Mouse (Mus musculus): ENCODE measurements around the gene Ppfibp1. TPM values are rescaled to one million over a fixed set of nuclear protein-coding genes. Genes with fewer than 3 reads are reported as not detected.

Gene Ppfibp1
- polyA plus RNA-seq, 1 experiment from 2014 or later, result 22.5 TPM

DNA sequence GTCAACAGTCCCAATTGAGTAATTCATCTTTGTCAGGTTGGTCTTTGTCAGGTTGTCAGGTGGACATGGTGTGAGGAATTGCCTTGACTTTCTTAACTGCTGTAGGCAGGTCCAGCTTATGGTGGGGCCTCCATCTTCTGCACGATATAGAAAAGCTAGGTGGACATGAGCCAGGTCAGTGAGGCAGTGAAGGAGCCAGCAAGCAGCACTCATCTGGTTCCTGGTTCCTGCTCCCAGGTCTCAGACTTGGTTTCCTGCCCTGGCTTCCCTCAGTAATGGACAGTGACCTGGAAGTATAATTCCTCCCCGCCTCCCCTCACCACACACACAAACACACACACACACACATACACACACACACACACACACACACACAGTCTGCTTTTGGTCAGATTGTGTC is 107.1 kb downstream of the Ppfibp1 start:
- 81% methylated on average over 2 of the region's 2 CpGs for WGBS
- no peaks in the 10 kb centered on the region for H3K4me1 ChIP-seq
- H3K27ac ChIP-seq, result no peak overlapping the region
- H3K36me3 ChIP-seq, result no peaks in the 10 kb centered on the region
- ATAC-seq (ENCODE audit: low FRiP score, low read depth), result no peak
- H3K9me3 ChIP-seq, result no peaks in the 10 kb centered on the region
- no peak overlapping the region for H3K9ac ChIP-seq
- no peak overlapping the region for H3K4me3 ChIP-seq
- H3K4me2 ChIP-seq (replicated peaks), result no peak overlapping the region
- no peaks in the 10 kb centered on the region for H3K27me3 ChIP-seq (replicated peaks)

GRCm38 (mm10) chr6:146995878-146996277 is 107.6 kb downstream of the Ppfibp1 start:
- H3K4me3 ChIP-seq, result no peak overlapping the region
- no peak overlapping the region for H3K9ac ChIP-seq
- 90% methylated on average over 6 of the region's 6 CpGs for WGBS
- no peak for ATAC-seq (ENCODE audit: low FRiP score, low read depth)
- no peak overlapping the region for H3K4me2 ChIP-seq (replicated peaks)
- no peaks in the 10 kb centered on the region for H3K27me3 ChIP-seq (replicated peaks)
- H3K27ac ChIP-seq, result no peak overlapping the region
- no peaks in the 10 kb centered on the region for H3K36me3 ChIP-seq
- H3K9me3 ChIP-seq, result no peaks in the 10 kb centered on the region
- H3K4me1 ChIP-seq, result no peaks in the 10 kb centered on the region

DNA sequence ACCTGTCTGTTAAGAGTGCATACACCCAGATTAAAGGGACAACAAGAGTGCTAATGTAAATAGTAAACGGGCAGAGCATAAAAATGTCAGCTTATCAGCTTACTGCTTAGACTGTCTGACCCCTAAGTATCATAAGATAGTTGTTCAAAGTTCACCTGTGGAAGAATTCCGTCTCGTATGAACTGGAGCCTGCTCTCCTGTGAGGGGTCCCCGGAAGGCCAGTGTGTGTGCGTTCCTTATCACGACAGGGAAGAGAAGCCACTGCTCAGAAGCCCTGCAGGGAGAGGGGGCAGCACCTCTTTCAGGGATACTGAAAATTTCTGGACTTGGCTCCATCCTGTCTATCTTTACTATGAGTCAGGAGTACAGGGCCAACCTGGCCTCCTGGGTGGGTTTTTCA is 108.7 kb downstream of the Ppfibp1 start:
- WGBS, result 91% methylated on average over 6 of the region's 6 CpGs
- Histone ChIP-seq H3K36me3 (no peaks in the 10 kb centered on the region), H3K4me1 (no peaks in the 10 kb centered on the region), H3K4me3 (no peak overlapping the region), H3K27ac (no peak overlapping the region), H3K9ac (no peak overlapping the region), H3K9me3 (no peaks in the 10 kb centered on the region), H3K4me2 (replicated peaks) (no peak overlapping the region), H3K27me3 (replicated peaks) (no peaks in the 10 kb centered on the region)
- ATAC-seq (ENCODE audit: low FRiP score, low read depth), result no peak

DNA sequence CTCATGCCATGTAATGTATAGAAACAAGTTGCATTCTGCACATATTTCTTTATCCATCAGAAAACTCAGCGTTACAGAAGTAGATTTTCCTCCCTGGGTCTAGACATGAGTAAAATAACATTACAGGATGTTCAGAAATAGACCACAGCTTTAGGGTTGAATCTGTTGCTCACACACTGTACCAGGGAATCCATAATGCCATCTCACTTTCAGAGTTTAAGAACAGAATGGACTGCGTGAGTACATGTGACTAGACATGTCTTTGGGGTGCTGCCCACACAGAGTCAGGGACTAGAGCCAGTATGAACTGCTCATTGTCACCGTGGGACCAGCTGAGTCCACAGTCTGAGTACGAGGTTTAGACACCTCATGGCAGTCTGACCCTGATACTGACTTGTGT is 110.4 kb downstream of the Ppfibp1 start:
- Histone ChIP-seq H3K4me3 (no peak overlapping the region), H3K36me3 (no peaks in the 10 kb centered on the region), H3K27me3 (replicated peaks) (no peaks in the 10 kb centered on the region), H3K9ac (no peak overlapping the region), H3K4me2 (replicated peaks) (no peak overlapping the region), H3K27ac (no peak overlapping the region), H3K9me3 (no peaks in the 10 kb centered on the region), H3K4me1 (no peaks in the 10 kb centered on the region)
- no peak for ATAC-seq (ENCODE audit: low FRiP score, low read depth)
- 92% methylated on average over 4 of the region's 4 CpGs for WGBS

DNA sequence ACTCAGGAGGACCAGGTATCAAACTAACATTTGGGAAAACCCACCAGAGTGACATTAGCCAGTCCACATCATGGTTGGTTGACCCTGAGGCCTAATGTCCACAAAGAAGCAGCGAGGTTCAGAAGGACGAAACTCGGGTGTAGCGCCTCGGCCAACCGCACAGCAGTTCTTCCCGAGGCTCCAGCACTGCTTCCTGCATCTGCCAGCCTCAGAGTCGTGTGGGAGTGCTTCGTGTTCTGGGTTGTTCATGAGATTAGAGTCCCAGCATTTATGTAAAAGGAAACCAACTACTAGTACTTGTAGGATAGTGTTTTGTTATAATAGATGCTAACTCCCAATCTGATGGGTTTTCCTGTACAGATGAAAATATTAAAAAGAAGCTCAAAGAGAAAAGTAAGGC is 111.0 kb downstream of the Ppfibp1 start:
- no peaks in the 10 kb centered on the region for H3K36me3 ChIP-seq
- 89% methylated on average over 9 of the region's 9 CpGs for WGBS
- ATAC-seq (ENCODE audit: low FRiP score, low read depth), result no peak

GRCm38 (mm10) chr6:146999755-147000154 is 111.5 kb downstream of the Ppfibp1 start:
- Histone ChIP-seq H3K4me1 (no peaks in the 10 kb centered on the region), H3K9me3 (no peaks in the 10 kb centered on the region), H3K27me3 (replicated peaks) (no peaks in the 10 kb centered on the region), H3K36me3 (no peaks in the 10 kb centered on the region), H3K27ac (no peak overlapping the region), H3K4me2 (replicated peaks) (no peak overlapping the region), H3K4me3 (no peak overlapping the region), H3K9ac (no peak overlapping the region)
- WGBS, result 19% methylated on average over 2 of the region's 2 CpGs
- no peak for ATAC-seq (ENCODE audit: low FRiP score, low read depth)

More for the DNA sequence above, 111.0 kb downstream of the Ppfibp1 start:
- H3K4me2 ChIP-seq (replicated peaks), result no peak overlapping the region
- H3K9me3 ChIP-seq, result no peaks in the 10 kb centered on the region
- H3K27ac ChIP-seq, result no peak overlapping the region
- H3K4me1 ChIP-seq, result no peaks in the 10 kb centered on the region
- no peak overlapping the region for H3K4me3 ChIP-seq
- no peaks in the 10 kb centered on the region for H3K27me3 ChIP-seq (replicated peaks)
- H3K9ac ChIP-seq, result no peak overlapping the region

GRCm38 (mm10) chr6:147008148-147008547 is 119.9 kb downstream of the Ppfibp1 start:
- H3K9ac ChIP-seq, result no peak overlapping the region
- H3K27me3 ChIP-seq (replicated peaks), result no peaks in the 10 kb centered on the region
- 52% methylated on average over 3 of the region's 3 CpGs for WGBS

GRCm38 (mm10) chr6:147010358-147010757 is 122.1 kb downstream of the Ppfibp1 start:
- WGBS, result 92% methylated on average over 6 of the region's 6 CpGs
- ATAC-seq (ENCODE audit: low FRiP score, low read depth), result no peak
- H3K4me3 ChIP-seq, result no peak overlapping the region
- H3K4me2 ChIP-seq (replicated peaks), result no peak overlapping the region
- H3K9ac ChIP-seq, result no peak overlapping the region
- H3K9me3 ChIP-seq, result no peaks in the 10 kb centered on the region
- H3K27ac ChIP-seq, result no peak overlapping the region
- no peaks in the 10 kb centered on the region for H3K4me1 ChIP-seq
- H3K27me3 ChIP-seq (replicated peaks), result no peaks in the 10 kb centered on the region
- H3K36me3 ChIP-seq, result no peaks in the 10 kb centered on the region

More at GRCm38 (mm10) chr6:147008148-147008547, 119.9 kb downstream of the Ppfibp1 start:
- peak; percentile 61; the same call in 1 of the 2 replicates for ATAC-seq (ENCODE audit: low FRiP score, low read depth)
- H3K4me2 ChIP-seq (replicated peaks), result no peak overlapping the region
- H3K27ac ChIP-seq, result no peak overlapping the region
- H3K4me3 ChIP-seq, result no peak overlapping the region
- no peaks in the 10 kb centered on the region for H3K4me1 ChIP-seq
- H3K9me3 ChIP-seq, result no peaks in the 10 kb centered on the region
- no peaks in the 10 kb centered on the region for H3K36me3 ChIP-seq

DNA sequence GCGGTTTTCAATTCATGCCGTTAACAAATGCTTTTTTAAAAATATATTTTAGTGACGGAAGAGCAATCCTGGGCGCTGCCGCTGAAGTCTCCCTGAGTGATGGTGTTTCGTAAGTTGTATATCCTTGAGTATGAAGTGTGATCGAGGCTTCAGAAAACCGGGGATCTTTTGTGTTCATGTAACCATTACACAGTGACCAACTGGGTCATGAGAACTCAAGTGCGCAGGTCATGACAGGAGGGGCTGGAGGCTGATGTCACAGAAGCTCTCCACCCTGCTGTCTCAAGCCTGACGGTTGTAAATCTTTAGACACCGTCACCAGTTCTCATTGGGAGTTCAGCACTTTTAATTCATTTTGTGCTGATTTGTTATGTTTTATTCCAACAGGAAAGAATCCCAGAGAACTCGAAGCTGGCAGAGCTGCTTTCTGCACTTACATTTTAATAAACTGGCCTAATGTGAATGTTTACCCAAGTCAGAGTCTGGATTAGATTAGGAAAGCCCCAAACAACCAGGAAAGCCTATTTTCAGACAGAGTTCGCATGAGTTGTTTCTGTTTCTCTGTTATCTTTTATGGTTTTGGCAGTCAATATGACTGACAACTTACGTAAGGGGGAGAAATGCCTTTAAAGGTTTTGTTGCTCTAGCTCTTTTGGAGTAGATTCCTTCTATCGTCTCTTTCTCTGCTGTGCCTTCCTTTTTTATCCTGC is 122.7 kb downstream of the Ppfibp1 start:
- ATAC-seq (ENCODE audit: low FRiP score, low read depth), result no peak
- H3K36me3 ChIP-seq, result no peaks in the 10 kb centered on the region
- no peak overlapping the region for H3K4me3 ChIP-seq
- no peaks in the 10 kb centered on the region for H3K4me1 ChIP-seq
- WGBS, result 85% methylated on average over 15 of the region's 15 CpGs
- H3K27ac ChIP-seq, result no peak overlapping the region
- no peaks in the 10 kb centered on the region for H3K9me3 ChIP-seq
- H3K9ac ChIP-seq, result no peak overlapping the region
- H3K4me2 ChIP-seq (replicated peaks), result no peak overlapping the region
- H3K27me3 ChIP-seq (replicated peaks), result no peaks in the 10 kb centered on the region

DNA sequence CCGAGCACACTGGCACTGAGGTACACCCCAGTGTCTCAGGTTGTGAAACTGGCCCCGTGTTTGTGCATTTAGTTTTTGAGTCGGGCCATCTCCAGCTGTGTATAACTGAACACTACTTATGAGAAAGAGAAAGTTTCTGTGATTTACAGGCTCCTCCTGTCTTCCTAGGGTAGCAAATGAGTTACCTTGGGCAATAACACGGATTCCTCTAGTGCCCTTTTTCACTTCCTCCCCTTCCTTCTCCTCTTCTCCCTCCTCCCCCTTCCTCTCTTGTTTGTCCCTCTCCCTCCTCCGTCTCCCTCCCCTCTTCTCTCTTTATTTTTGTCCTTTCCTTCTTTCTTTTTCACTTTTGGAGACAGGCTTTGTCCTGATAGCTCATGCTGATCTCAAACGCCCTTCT is 123.3 kb downstream of the Ppfibp1 start:
- Histone ChIP-seq H3K9ac (no peak overlapping the region), H3K9me3 (no peaks in the 10 kb centered on the region), H3K4me3 (no peak overlapping the region), H3K4me1 (no peaks in the 10 kb centered on the region), H3K27ac (no peak overlapping the region), H3K4me2 (replicated peaks) (no peak overlapping the region), H3K27me3 (replicated peaks) (no peaks in the 10 kb centered on the region), H3K36me3 (no peaks in the 10 kb centered on the region)
- no peak for ATAC-seq (ENCODE audit: low FRiP score, low read depth)
- 57% methylated on average over 6 of the region's 6 CpGs for WGBS

GRCm38 (mm10) chr6:147011977-147012376 is 123.7 kb downstream of the Ppfibp1 start:
- Histone ChIP-seq H3K4me3 (no peak overlapping the region), H3K36me3 (no peaks in the 10 kb centered on the region), H3K27me3 (replicated peaks) (no peaks in the 10 kb centered on the region), H3K9ac (no peak overlapping the region), H3K4me2 (replicated peaks) (no peak overlapping the region), H3K9me3 (no peaks in the 10 kb centered on the region), H3K27ac (no peak overlapping the region), H3K4me1 (no peaks in the 10 kb centered on the region)
- WGBS, result 81% methylated on average over 6 of the region's 6 CpGs
- ATAC-seq (ENCODE audit: low FRiP score, low read depth), result no peak

DNA sequence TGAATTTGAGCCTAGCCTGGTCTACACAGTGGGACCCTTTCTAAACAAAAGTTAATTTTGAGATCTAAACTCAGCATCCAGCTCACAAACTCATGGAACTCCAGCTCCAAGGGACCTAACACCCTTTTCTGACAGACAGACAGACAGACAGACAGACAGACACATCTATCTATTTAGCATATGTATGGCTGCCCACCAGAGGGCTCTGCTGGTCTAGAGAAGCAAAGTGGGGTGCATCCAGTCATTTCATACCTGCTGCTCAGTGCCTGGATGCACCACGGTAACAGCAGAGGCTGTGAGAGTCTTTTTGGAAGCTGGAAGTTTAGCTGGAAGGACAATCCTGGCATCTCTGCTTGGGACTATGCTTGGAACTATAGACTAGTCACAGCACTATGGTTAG is 125.3 kb downstream of the Ppfibp1 start:
- Histone ChIP-seq H3K4me2 (replicated peaks) (no peak overlapping the region), H3K27me3 (replicated peaks) (no peaks in the 10 kb centered on the region), H3K9ac (no peak overlapping the region), H3K27ac (no peak overlapping the region), H3K36me3 (no peaks in the 10 kb centered on the region), H3K9me3 (no peaks in the 10 kb centered on the region), H3K4me1 (no peaks in the 10 kb centered on the region), H3K4me3 (no peak overlapping the region)
- ATAC-seq (ENCODE audit: low FRiP score, low read depth), result no peak
- 89% methylated on average over 1 of the region's 1 CpGs for WGBS

DNA sequence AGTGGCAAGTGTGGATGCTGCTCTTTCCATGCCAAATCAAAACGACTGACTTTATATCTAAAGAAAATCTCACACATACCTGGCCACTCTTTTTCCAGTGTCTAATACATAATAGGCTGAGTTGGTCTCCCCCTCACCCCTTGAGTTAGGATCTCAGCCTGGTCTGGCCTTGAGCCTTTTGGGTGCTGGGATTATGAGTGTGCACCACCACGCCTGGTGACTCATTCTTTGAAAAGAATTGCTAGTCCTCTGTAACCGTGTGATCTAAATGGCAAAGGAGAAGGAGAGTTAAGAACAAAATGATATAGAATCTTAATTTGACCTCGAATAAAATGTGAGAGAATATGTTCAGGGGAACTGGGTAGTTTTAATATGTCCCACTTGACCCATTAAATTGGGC is 129.6 kb downstream of the Ppfibp1 start:
- no peaks in the 10 kb centered on the region for H3K9me3 ChIP-seq
- H3K4me1 ChIP-seq, result no peaks in the 10 kb centered on the region
- ATAC-seq (ENCODE audit: low FRiP score, low read depth), result no peak
- no peak overlapping the region for H3K27ac ChIP-seq
- no peak overlapping the region for H3K9ac ChIP-seq
- H3K4me2 ChIP-seq (replicated peaks), result no peak overlapping the region
- no peaks in the 10 kb centered on the region for H3K27me3 ChIP-seq (replicated peaks)
- no peak overlapping the region for H3K4me3 ChIP-seq
- H3K36me3 ChIP-seq, result no peaks in the 10 kb centered on the region
- WGBS, result 89% methylated on average over 4 of the region's 4 CpGs

All from neural tube, embryonic 12.5 days (tissue).